Mouse (Mus musculus): ENCODE results near the gene Cog8. TPM values are rescaled to one million over a fixed set of nuclear protein-coding genes. Genes with fewer than 3 reads are reported as not detected.

Gene Cog8
- total and polyA plus RNA-seq, 3 experiments = 27.0 to 27.2 TPM; not detected in 1

DNA sequence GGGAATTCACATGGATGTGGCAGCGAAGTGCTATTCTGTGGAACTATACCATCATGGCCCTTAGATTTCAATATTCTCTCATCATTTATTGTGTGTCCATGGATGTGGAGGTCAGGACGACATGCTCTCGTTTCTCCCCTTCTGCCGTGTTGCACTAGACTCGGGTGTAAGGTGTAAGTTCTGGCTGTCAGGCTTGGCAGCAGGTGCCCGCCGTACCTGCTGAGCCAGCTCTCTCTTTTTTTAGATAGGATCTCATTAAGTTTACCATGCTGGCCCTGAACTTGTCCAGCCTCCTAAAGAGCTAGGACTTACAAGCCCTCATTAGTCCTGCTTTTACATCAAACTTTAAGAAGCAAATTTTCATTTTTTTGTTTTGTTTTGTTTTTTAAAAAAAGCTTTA, 34.0 kb upstream of the Cog8 start:
- Histone ChIP-seq H3K9me3 (replicated peaks; ENCODE audit: insufficient read depth, low read length) (no peaks in the 10 kb centered on the region), H3K4me1 (ENCODE audit: control insufficient read depth in 1 of 2, insufficient read depth in 2 of 2, low read length in 2 of 2) (0 out of 4 replicates have a peak, but pooled peaks cover 0 to 6% of the 10 kb centered on the region in 2 experiments), H3K36me3 (ENCODE audit: control insufficient read depth in 1 of 2, insufficient read depth in 2 of 2, low read length in 2 of 2) (peaks cover 10 to 15% of the 10 kb centered on the region in 2 experiments), H3K27ac (ENCODE audit: control insufficient read depth, low read depth, low read length) (no peak overlapping the region), H3K27me3 (ENCODE audit: control insufficient read depth in 1 of 2, insufficient read depth in 2 of 2, low read length in 2 of 2) (no peaks in the 10 kb centered on the region), H3K79me2 (ENCODE audit: control insufficient read depth, insufficient read depth, low read length, poor library complexity) (peaks cover 29% of the 10 kb centered on the region), H3K4me3 (ENCODE audit: control insufficient read depth in 1 of 2, insufficient read depth in 1 of 2, low read depth in 2 of 2, low read length in 2 of 2) (no peak overlapping the region), H3K9ac (ENCODE audit: control insufficient read depth, low read depth, low read length, poor library complexity, severe bottlenecking) (no peak overlapping the region)
- TF ChIP-seq POLR2A (IDR thresholded peaks at IDR 0.05; ENCODE audit: control insufficient read depth in 1 of 2, insufficient read depth in 1 of 2, low read depth in 1 of 2, low read length in 2 of 2, poor library complexity in 1 of 2) = no peak
- TF ChIP-seq RAD21 (IDR thresholded peaks at IDR 0.05; ENCODE audit: low read depth, low read length) = no peak
- no peak for TF ChIP-seq MAFK (IDR thresholded peaks at IDR 0.05; ENCODE audit: borderline replicate concordance, low read depth, low read length)
- no peak for TF ChIP-seq TCF12 (IDR thresholded peaks at IDR 0.05; ENCODE audit: low read depth, low read length)
- TF ChIP-seq MAZ (IDR thresholded peaks at IDR 0.05; ENCODE audit: low read depth, low read length) = no peak
- TF ChIP-seq ZKSCAN1 (IDR thresholded peaks at IDR 0.05; ENCODE audit: low read depth, low read length) = no peak
- TF ChIP-seq TBP (IDR thresholded peaks at IDR 0.05; ENCODE audit: low read depth, low read length) = no peak
- no peak for TF ChIP-seq USF1 (IDR thresholded peaks at IDR 0.05; ENCODE audit: low read depth, low read length)
- TF ChIP-seq MYB (IDR thresholded peaks at IDR 0.05; ENCODE audit: low read depth, low read length) = no peak
- TF ChIP-seq ETS1 (IDR thresholded peaks at IDR 0.05; ENCODE audit: low read depth, low read length) = no peak
- TF ChIP-seq UBTF (IDR thresholded peaks at IDR 0.05; ENCODE audit: borderline replicate concordance, insufficient read depth, low read depth, low read length) = no peak
- TF ChIP-seq HCFC1 (IDR thresholded peaks at IDR 0.05; ENCODE audit: low read depth, low read length) = no peak
- no peak for DNase-seq (ENCODE audit: low read depth, low spot score)

DNA sequence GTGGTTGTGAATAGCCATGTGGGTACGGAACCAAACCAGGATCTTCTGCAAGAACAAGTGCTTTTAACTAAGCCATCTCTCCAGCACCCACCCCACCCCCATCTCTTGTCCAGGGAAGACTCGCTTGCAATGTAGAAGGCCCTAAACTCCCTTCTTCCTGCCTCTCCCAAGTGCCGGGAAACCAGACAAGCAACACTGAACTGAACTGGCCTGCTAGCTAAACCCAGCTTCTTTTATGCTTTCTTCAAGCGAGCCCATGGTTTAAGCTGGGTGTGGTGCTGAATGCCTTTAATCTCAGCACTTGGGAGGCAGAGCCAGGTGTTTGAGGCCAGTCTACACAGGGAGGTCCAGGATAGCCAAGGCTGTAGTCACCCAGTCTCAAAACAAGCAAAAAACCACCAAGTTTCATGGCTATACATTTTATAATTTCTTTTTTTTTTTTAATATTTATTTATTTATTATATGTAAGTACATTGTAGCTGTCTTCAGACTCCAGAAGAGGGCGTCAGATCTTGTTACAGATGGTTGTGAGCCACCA, 32.1 kb upstream of the Cog8 start:
- no peak overlapping the region for H3K4me3 ChIP-seq (ENCODE audit: control insufficient read depth in 1 of 2, insufficient read depth in 1 of 2, low read depth in 2 of 2, low read length in 2 of 2)
- DNase-seq (ENCODE audit: low read depth, low spot score) = no peak
- H3K79me2 ChIP-seq (ENCODE audit: control insufficient read depth, insufficient read depth, low read length, poor library complexity) = peaks cover 13% of the 10 kb centered on the region
- no peaks in the 10 kb centered on the region for H3K4me1 ChIP-seq (ENCODE audit: control insufficient read depth in 1 of 2, insufficient read depth in 2 of 2, low read length in 2 of 2)
- no peak overlapping the region for H3K9ac ChIP-seq (ENCODE audit: control insufficient read depth, low read depth, low read length, poor library complexity, severe bottlenecking)
- no peaks in the 10 kb centered on the region for H3K27me3 ChIP-seq (ENCODE audit: control insufficient read depth in 1 of 2, insufficient read depth in 2 of 2, low read length in 2 of 2)
- TF ChIP-seq GATA1 (IDR thresholded peaks at IDR 0.05; ENCODE audit: low read depth, low read length) (no peak), USF2 (IDR thresholded peaks at IDR 0.05; ENCODE audit: borderline replicate concordance in 1 of 2, insufficient read depth in 1 of 2, low read depth in 1 of 2, low read length in 2 of 2) (no peak), KAT2A (conservative IDR thresholded peaks at IDR 0.05; ENCODE audit: low read depth, low read length) (no peak), MAFK (IDR thresholded peaks at IDR 0.05; ENCODE audit: borderline replicate concordance, low read depth, low read length) (no peak), POLR2AphosphoS2 (IDR thresholded peaks at IDR 0.05; ENCODE audit: low read length) (no peak), USF1 (IDR thresholded peaks at IDR 0.05; ENCODE audit: low read depth, low read length) (no peak), MXI1 (IDR thresholded peaks at IDR 0.05; ENCODE audit: low read depth, low read length) (no peak), ELF1 (IDR thresholded peaks at IDR 0.05; ENCODE audit: low read depth, low read length) (no peak), TAL1 (IDR thresholded peaks at IDR 0.05; ENCODE audit: low read length) (no peak), POLR2A (IDR thresholded peaks at IDR 0.05; ENCODE audit: control insufficient read depth in 1 of 2, insufficient read depth in 1 of 2, low read depth in 1 of 2, low read length in 2 of 2, poor library complexity in 1 of 2) (no peak), ZNF384 (IDR thresholded peaks at IDR 0.05; ENCODE audit: low read depth, low read length) (no peak), CTCF (IDR thresholded peaks at IDR 0.05 in 2 of 3, conservative IDR thresholded peaks at IDR 0.05 in 1 of 3; ENCODE audit: control insufficient read depth in 1 of 3, insufficient read depth in 1 of 3, low read depth in 2 of 3, low read length in 3 of 3, poor library complexity in 1 of 3, severe bottlenecking in 1 of 3) (no peak), MYB (IDR thresholded peaks at IDR 0.05; ENCODE audit: low read depth, low read length) (no peak), NELFE (IDR thresholded peaks at IDR 0.05; ENCODE audit: low read depth, low read length) (no peak), MAZ (IDR thresholded peaks at IDR 0.05; ENCODE audit: low read depth, low read length) (no peak), RCOR1 (IDR thresholded peaks at IDR 0.05; ENCODE audit: low read depth, low read length) (no peak), ETS1 (IDR thresholded peaks at IDR 0.05; ENCODE audit: low read depth, low read length) (no peak), ZKSCAN1 (IDR thresholded peaks at IDR 0.05; ENCODE audit: low read depth, low read length) (no peak), HCFC1 (IDR thresholded peaks at IDR 0.05; ENCODE audit: low read depth, low read length) (no peak), POLR2AphosphoS5 (IDR thresholded peaks at IDR 0.05; ENCODE audit: borderline replicate concordance, low read depth, low read length) (no peak)
- H3K9me3 ChIP-seq (replicated peaks; ENCODE audit: insufficient read depth, low read length) = no peaks in the 10 kb centered on the region
- H3K36me3 ChIP-seq (ENCODE audit: control insufficient read depth in 1 of 2, insufficient read depth in 2 of 2, low read length in 2 of 2) = peaks cover under 1 to 15% of the 10 kb centered on the region in 2 experiments; a peak in 2 of 4 replicates
- H3K27ac ChIP-seq (ENCODE audit: control insufficient read depth, low read depth, low read length) = no peak overlapping the region

Measured in MEL (cell line).